Mouse (Mus musculus) cerebellum, adult 2 months (tissue): Measurements from ENCODE around the gene Zcchc24. TPM values are rescaled to one million over a fixed set of nuclear protein-coding genes. Genes with fewer than 3 reads are reported as not detected.
A peak's percentile ranks its signal among the peaks of the same experiment; 100 is the strongest.
"Not testable (repeated sequence)": the region's sequence is repeated elsewhere in the genome, so short reads cannot be mapped to it uniquely, and the experiment has no call there.

Experiments used
- DNase-seq, 2 experiments: peaks; one replicate each; pipeline ENCODE4 v3.0.0; 2021
- H3K27ac ChIP-seq: fragments of 200-500 bp; 2 replicates; pipeline ENCODE4 v1.5.1; 2012; ENCODE audit warnings: low read length, control low read depth, inconsistent platforms; ENCODE audit not compliant: insufficient read depth
- H3K27me3 ChIP-seq: fragments of 200-500 bp; 2 replicates; pipeline ENCODE4 v1.6.1; 2012; ENCODE audit warnings: inconsistent platforms, mild to moderate bottlenecking, low read length, moderate library complexity; ENCODE audit not compliant: control insufficient read depth, insufficient read depth
- H3K4me1 ChIP-seq: fragments of 200-500 bp; 2 replicates; pipeline ENCODE4 v1.6.1; 2011; ENCODE audit warnings: low read length; ENCODE audit not compliant: control insufficient read depth, insufficient read depth
- H3K4me3 ChIP-seq: fragments of 200-500 bp; replicated peaks from 2 replicates; pipeline ENCODE3; 2011; ENCODE audit warnings: mild to moderate bottlenecking, low read depth, low read length, control low read depth; ENCODE audit not compliant: insufficient read depth
- CTCF ChIP-seq: fragments of 200-500 bp; IDR thresholded peaks from 2 replicates; pipeline ENCODE4 v1.5.1; 2011; ENCODE audit warnings: low read depth, mild to moderate bottlenecking, control low read depth, low read length, moderate library complexity, borderline replicate concordance; ENCODE audit not compliant: insufficient read depth
- POLR2A ChIP-seq: fragments of 200-500 bp; IDR thresholded peaks from 2 replicates; pipeline ENCODE4 v1.6.1; 2011; ENCODE audit warnings: low read length, control low read depth, borderline replicate concordance; ENCODE audit not compliant: insufficient read depth
- WGBS: fragments of 180-500 bp; shearing (Covaris S2); methylation state at CpG from one replicate; pipeline ENCODE4 v1.1.7; 2018; 5-methylcytosine and 5-hydroxymethylcytosine counted together
- polyA plus RNA-seq: library from polyadenylated mRNA; depleted of rRNA; stranded (reverse); fragments of >200 nt; gene quantifications from 2 replicates; pipeline ENCODE4 v1.2.3, GENCODE M21; 2012; rRNA removed

Gene Zcchc24
- 67.3 and 71.4 TPM in 2 replicates for polyA plus RNA-seq

DNA sequence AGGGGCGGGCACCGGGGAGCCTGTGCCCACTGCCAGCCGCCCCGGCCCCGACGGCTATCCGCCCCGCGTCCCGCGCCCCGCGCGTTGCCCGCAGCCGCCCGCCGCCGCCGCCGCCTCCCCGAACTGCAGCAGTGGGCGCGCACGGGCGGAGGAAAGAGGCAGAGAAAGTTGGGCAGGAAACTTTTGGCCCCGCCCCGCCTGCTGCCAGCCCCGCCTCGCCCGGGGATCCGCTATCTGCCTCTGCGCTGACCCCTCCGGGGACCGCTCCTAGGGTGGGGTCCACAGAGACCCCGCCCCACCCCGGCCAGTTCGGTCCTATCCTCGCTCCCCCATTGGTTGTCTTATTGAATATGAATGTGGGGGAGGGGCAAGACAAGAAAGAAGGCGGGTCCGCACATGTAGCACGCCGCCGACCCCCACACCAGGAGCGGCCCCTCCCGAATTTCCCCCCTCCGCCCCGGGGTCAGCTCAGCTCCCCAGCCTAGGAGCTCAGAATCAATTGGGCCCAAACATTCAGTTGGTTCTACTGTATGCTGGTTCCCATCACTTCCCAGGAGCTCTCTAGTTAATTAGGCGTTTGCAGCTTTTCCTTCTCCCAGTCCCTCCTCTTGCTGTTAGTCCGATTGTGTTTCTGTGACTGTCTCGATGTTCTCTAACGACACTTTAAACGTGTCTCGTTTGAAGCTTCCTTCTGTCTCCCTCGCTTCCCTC is at the start of gene Zcchc24:
Gene Zcchc24, minus strand, starts transcription at position 125 of the 711 bp plus-strand sequence.
- Histone ChIP-seq H3K27me3 (peaks cover 7% of the 10 kb centered on the region; the same call in 1 of the 2 replicates), H3K4me3 (peak within 1 kb of the TSS; percentile 52), H3K27ac (peak within 1 kb of the TSS; percentile 69), H3K4me1 (no peaks in the 10 kb centered on the region; the same call in 1 of the 2 replicates)
- DNase-seq = peak; percentile 50 to 64
- TF ChIP-seq POLR2A (no peak), CTCF (no peak)
- 3% methylated on average over 54 of the region's 55 CpGs for WGBS

DNA sequence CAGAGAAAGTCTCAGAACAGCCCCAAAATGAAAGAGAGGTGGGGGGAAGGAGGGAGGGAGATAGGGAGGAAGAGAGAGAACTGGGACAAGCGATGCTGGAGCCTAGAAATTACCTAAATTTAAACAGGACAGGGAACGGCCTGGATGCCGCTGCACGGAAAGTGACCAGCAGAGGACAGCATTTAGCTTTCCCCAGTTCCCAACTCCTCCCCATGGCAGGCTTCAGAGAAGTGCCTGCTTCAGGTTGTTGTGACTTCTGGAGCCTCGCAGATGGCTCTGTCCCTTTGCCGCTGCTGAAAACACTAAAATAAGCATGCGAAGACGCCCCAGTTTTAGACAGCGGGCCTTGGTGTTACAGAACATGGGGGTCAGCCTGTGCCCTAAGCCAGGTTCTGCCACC is 47.6 kb upstream of the Zcchc24 start:
- Histone ChIP-seq H3K4me3 (no peak overlapping the region), H3K27me3 (no peaks in the 10 kb centered on the region), H3K4me1 (no peaks in the 10 kb centered on the region), H3K27ac (no peak overlapping the region)
- WGBS = 10% methylated on average over 9 of the region's 9 CpGs
- peak; percentile 66 to 73 for DNase-seq
- TF ChIP-seq CTCF (peak; percentile 97), POLR2A (no peak)

DNA sequence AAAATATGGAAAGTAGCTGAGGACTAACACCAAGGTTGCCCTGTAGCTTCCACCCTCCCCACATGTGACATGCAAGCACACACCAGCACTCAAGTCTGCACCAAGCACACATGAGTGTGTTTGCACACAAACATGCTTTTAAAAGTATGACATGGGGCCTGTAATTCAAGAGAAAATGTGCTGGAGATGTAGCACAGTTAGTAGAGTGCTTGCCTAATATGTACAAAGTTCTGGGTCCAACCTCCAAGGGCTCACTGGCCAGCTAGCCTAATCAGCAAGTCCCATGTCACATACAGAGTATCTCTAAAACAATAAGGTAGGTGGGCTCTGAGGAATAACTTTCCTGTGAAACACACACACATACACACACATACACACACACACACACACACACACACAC is 45.3 kb upstream of the Zcchc24 start:
- H3K27me3 ChIP-seq = no peaks in the 10 kb centered on the region
- no peak for DNase-seq
- TF ChIP-seq CTCF (no peak), POLR2A (no peak)
- no peaks in the 10 kb centered on the region for H3K4me1 ChIP-seq
- H3K4me3 ChIP-seq = no peak overlapping the region
- no peak overlapping the region for H3K27ac ChIP-seq

DNA sequence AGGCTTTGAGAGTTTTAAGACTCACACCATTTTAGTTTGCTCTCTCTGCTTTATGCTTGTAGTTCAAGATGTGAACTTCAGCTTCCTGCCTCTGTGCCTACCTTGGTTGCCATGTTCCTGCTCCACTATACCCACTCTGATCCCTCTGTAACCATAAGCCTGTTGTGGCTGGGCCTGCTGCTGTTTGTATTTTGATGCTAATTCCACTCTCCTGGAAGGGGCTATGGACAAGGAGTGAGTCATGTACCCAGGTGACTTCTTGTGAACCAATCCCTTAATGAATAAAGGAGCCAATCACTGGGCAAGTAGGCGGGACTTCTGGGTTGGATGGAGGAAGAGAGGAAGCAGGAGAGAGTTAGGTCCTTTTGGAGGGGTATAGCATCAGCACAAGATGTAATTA is 42.2 kb upstream of the Zcchc24 start:
- not testable (repeated sequence) for H3K4me3 ChIP-seq, H3K27ac ChIP-seq, DNase-seq, H3K27me3 ChIP-seq, H3K4me1 ChIP-seq
- WGBS = 79% methylated on average over 1 of the region's 1 CpGs

DNA sequence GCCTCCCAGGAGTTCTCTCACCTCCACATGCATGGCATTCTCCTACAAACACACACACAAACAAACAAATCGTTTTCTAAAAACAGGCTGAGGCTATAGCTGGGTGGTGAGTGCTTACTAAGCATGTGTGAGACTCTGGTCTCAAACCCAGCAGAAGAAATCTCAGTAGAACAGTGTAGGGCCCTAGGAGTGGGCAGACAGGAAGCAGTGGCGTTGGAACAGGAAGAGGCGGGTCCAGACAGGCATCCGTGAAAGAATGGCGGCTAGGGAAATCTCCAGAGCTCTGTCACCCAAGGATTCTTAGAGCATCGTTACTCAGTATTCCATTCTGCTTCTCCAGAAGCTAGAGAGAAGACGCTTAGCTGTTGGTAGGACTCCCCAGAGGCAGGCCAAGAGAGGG is 37.7 kb upstream of the Zcchc24 start:
- no peak overlapping the region for H3K4me3 ChIP-seq
- no peaks in the 10 kb centered on the region for H3K4me1 ChIP-seq
- no peak overlapping the region for H3K27ac ChIP-seq
- no peaks in the 10 kb centered on the region for H3K27me3 ChIP-seq
- no peak for DNase-seq
- TF ChIP-seq POLR2A (no peak), CTCF (no peak)
- 93% methylated on average over 7 of the region's 7 CpGs for WGBS

DNA sequence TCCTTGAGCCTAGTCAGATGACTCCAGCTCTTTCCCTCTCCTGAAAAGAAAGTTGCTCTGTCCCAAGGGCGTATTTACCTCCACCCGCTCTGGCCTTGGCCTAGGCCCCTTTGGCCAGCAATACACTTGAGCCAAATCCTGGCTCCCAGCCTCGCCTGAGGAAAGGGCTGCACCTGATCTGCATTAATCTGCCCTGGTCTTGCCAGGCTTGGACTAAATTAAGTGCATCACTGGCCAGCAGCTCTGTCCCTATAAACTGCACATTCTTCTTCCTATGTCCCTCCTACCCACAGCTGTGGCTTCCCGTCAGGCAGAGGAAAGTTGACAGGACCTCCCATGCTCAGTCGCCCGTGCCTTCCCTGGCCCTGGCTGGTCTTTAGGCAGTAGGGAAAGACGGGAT is 37.0 kb upstream of the Zcchc24 start:
- Histone ChIP-seq H3K27ac (no peak overlapping the region), H3K4me3 (no peak overlapping the region), H3K4me1 (no peaks in the 10 kb centered on the region), H3K27me3 (no peaks in the 10 kb centered on the region)
- 36% methylated on average over 7 of the region's 7 CpGs for WGBS
- TF ChIP-seq CTCF (no peak), POLR2A (no peak)
- peak in 1 of 2 experiments; percentile 39 for DNase-seq

DNA sequence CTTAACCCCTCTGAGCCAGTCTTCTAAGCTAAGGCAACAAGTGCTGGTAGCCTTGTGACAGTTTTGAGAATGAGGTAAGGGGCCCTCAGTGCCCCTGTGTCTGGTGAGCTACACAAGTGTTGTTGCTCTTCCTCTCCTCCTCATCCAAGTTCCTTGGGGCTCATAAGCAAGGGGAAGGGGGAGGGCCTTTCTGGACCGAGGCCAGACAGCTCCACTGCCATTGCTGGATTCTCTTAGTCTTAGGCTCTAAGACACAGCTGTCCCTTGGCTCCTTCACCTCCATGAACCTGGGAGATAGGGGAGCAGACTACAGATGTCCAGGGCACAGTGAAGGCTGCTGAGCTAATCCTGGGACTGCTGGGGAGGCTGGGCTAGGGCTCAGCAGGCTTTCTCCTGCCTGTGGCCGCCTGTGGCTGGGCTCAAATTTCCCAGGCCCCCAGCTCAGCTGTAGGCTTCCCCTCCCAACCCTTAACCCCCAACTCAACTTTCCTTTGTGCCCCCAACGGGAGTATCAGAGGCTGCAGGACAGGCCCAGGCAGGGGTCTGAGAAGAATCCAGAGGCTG is 34.5 kb upstream of the Zcchc24 start:
- no peaks in the 10 kb centered on the region for H3K27me3 ChIP-seq
- no peaks in the 10 kb centered on the region for H3K4me1 ChIP-seq
- whole genome bisulfite sequencing = 58% methylated on average over 3 of the region's 3 CpGs
- H3K27ac ChIP-seq = no peak overlapping the region
- H3K4me3 ChIP-seq = no peak overlapping the region
- no peak for TF ChIP-seq CTCF
- no peak for DNase-seq

DNA sequence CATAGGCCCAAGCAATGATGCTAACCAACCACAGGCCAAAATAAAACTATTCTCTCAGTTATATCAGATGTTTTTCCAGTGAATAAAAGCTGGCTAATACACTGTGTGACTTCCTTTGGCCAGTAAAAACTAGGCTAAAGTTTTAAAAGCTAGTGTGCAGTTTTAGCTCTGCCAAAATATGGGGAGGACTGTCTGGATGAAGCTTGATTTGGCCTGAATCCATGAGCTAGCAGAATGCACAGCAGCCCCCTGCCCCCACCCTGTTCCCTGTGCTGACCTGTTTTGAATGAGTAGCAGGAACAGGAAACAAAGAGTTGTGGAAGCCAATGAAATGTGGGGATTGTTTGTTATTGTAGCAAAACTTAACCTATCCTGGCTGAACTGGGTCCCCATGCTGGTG is 33.7 kb upstream of the Zcchc24 start:
- no peaks in the 10 kb centered on the region for H3K27me3 ChIP-seq
- no peak overlapping the region for H3K4me3 ChIP-seq
- DNase-seq = peak in 1 of 2 experiments; percentile 13
- H3K27ac ChIP-seq = no peak overlapping the region
- H3K4me1 ChIP-seq = no peaks in the 10 kb centered on the region
- TF ChIP-seq CTCF = no peak
- TF ChIP-seq POLR2A = no peak
